Mouse (Mus musculus) c-Kit-positive CD71-positive TER-119-negative erythroid progenitor cells, embryonic 14.5 days (primary cell): Measurements from ENCODE around the gene Dnmt3l.
"Not testable (repeated sequence)": the region's sequence is repeated elsewhere in the genome, so short reads cannot be mapped to it uniquely, and the experiment has no call there.

Experiments used
- DNase-seq: peaks from one replicate; pipeline ENCODE4 v3.0.0-alpha.2; 2013; ENCODE audit warnings: low read depth

Dnmt3l gene

DNA sequence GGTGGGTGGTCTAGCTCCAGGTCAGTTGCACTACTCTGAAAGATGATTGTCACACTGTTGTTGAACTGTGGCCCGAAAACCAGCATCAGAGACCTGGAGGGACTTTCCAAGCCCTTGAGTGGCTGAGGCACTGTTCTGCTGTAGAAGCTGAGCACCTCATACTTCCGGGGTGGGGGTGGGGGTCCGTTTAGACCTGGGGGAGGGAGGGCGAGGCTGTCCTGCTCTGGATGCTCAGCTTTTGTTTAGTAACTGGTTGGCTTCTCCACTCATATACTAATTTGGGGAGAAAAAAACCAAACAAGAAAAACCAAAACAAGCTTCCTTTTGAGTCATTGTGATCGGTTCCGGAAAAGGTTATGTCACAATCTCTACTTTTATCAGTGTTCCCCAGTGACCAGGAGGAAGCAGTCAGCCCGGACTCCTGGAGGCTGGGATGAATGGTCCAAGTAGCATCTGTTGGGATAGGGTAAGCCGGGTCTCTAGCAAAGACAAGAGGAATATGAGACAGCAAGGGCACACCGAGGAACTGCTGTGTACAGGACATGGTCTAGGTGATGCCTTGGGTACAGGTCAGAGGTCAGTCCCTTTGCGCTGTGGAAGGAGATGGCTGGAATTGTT lies 44.8 kb downstream of the Dnmt3l start:
- DNase-seq = no peak

DNA sequence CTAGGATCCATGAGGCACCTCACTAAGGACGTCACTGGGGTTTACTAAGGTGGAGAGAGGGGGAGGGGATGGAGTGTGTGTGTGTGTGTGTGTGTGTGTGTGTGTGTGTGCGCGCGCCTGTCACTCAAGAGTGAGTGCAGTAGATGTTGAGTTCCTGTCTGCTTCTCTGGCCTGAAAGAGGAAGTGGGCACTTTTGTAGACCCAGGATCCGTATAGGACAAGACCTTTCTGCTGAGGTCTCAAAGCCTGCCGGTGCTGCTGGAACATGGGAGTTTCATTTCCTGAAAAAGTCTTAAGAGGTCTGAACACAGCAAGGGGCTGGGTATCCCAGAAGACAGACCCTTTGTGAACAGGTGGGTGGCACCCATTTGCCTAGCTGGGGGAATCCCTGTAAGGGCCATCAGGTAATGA lies 45.4 kb downstream of the Dnmt3l start:
- DNase-seq = no peak

- DNase-seq = no peak
These were observed 48.5 kb downstream of the Dnmt3l start for GRCm38 (mm10) chr10:78090246-78090645.

- DNase-seq = no peak
These were observed 49.2 kb downstream of the Dnmt3l start for GRCm38 (mm10) chr10:78090706-78091491.

- DNase-seq = no peak
These were observed 50.3 kb downstream of the Dnmt3l start for GRCm38 (mm10) chr10:78091865-78092724.

GRCm38 (mm10) chr10:78092725-78093029 lies 50.9 kb downstream of the Dnmt3l start:
- DNase-seq = no peak

- no peak for DNase-seq
These were observed 53.5 kb downstream of the Dnmt3l start for GRCm38 (mm10) chr10:78095221-78095620.

DNA sequence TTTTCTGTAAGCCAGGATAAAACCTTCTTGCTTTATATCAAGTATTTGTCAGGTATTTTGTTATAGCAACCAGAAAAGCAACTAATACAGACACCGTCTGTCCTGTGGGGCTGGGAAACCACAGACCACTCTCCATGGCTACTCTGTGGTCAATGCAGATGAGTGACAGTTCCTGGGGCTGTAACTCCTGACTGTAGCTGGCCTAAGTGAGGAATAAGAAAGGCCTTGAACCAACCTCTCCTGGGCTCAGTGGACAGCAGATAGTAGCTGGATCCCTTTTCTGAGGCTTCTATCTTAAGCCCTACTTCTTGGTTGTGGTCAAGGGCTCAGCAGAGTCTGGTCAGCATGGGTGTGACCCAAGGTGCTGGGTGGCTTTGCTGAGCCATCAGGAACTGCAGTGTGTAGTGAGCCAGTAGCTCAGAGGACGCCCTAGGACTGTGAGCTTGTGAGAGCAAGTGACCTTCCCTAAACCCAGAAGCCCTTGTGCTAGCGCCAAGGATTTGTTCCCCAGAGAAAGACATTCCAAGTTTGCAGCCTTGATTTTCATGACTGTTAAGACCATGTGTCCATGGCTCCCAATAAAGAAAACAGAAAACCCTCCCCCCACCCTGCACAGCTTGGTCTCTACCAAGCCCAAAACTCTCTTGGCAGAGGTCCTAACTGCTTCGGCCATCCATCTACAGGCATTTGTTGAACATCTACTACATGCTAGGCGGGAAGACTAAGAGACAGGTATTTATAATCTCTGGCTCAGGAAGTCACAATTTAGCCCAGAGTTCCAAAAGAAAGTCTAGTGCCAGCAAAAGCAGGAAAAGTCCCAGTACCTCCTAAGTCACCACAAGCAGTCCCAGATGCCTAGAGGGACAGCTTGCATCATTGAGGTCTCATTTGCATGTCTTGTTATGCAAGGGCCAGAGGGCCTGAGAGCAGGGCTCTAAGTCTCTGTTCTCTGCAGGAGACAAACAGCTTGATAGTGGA lies 54.5 kb downstream of the Dnmt3l start:
- DNase-seq = no peak

DNA sequence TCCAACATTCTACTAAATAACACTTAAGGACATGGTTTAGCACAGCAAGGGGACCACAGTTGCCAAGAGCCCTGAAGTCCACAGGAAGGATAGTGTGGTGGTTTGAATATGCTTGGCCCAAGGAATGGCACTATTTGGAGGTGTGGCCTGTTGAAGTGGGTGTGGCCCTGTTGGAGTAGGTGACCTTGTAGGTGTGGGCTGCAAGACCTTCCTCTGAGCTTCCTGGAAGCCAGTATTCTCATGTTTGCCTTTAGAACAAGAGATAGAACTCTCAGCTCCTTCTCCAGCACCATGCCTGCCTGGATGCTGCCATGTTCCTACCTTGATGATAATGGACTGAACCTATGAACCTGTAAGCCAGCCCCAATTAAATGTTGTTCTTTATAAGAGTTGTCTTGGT lies 58.1 kb downstream of the Dnmt3l start:
- not testable (repeated sequence) for DNase-seq

DNA sequence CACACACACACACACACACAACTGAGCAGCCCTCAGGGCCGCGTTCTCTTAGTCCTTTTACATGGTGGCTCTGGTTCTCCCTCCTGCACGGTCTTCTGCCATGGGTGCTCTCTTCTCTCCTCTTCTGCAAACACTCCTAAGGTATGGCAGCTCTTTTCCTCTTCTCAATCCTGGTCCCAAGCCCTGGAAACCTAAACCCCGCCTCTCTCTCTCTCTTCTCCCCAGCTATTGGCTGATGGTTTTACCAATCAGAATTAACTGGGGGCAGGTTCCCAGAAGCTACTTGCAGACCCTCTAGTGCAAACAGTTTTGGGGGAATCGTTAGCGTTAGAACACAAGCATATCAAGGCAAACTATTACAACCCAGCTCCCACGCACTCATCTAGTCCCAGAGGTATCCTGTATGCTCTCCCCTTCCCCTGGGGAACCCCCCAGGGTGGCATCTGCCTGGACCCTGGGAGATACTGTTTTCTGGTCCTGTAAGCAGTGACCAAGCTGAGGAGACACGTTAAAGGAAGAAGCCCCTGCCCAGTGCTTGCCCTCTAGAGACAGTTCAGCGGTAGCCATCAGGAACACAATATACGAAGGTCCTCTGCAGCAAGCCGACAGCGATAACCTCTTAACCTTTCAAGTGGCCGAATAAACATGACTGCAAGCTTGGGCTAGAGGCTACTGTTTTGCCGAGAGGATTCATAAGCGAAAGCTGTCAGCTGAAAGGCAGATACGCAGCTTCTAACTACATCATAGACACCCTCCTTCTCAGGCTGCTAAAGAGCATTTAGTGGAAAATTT lies 59.4 kb downstream of the Dnmt3l start:
- DNase-seq = no peak

DNA sequence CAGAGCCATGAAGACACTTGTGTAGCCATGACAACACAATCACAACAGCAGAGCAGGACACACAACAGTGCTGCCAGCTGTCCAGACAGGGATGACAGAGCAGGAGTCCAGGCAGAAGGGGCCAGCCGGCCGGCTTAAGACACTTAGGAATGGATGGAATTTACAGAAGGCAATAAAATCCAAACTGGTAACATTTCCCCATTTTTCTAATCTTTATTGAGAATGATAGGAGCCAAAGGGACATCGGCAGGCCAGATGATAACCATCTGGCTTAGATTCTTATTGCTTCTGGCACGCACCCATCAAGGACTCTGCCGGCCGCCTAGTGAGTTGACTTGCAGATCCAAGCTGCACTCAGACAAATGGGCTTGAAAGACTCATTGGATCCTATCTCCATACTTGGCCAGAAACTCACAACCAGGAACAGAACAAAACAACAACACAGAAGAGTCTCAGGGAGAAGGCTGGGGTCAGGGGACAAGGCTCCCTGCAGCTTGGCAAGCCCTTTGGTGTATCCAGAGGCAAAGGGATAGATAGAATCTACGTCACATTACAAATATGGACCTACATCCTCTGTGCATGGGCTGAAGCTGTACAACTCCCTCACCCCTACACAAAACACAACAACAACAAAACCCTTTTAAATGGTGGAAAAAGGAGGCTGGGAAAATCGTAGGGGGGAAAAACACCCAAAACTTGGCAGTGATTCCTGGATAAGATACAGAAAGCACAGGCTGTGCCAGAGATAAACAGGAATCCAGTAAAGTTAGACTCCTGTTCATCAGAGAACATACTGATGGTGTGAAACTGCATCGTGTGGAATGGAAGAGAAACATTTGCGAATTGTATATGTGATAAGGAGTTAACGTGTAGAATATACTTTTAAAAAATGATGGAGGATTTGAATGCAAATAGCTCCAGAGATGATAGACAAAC lies 63.1 kb downstream of the Dnmt3l start:
- no peak for DNase-seq

- no peak for DNase-seq
These were observed 63.8 kb downstream of the Dnmt3l start for GRCm38 (mm10) chr10:78105548-78105947.
